Mouse (Mus musculus) urinary bladder, adult 18-20 months (tissue): ENCODE data around the gene Pask.
"Not testable (repeated sequence)": the region's sequence is repeated elsewhere in the genome, so short reads cannot be mapped to it uniquely, and the experiment has no call there.

Experiments used
- DNase-seq, 2 experiments: peaks; one replicate each; pipeline ENCODE4 v3.0.0; 2022; ENCODE audit warnings: low spot score in 2 of 2, mixed read lengths in 2 of 2

Gene Pask

GRCm38 (mm10) chr1:93342648-93343503 is at the start of gene Pask, which contains the start of gene Ppp1r7:
Pask (minus strand) TSS chr1:93343482.
Ppp1r7 (plus strand) TSS chr1:93342854.
- peak; percentile 86 to 92 for DNase-seq

GRCm38 (mm10) chr1:93388906-93389305 is 45.6 kb upstream of the Pask start:
- no peak for DNase-seq

GRCm38 (mm10) chr1:93387198-93387597 is 43.9 kb upstream of the Pask start:
- DNase-seq: no peak

- DNase-seq: no peak
Measured at GRCm38 (mm10) chr1:93379117-93379516, 35.8 kb upstream of the Pask start.

- no peak for DNase-seq
Measured at GRCm38 (mm10) chr1:93377307-93377706, 34.0 kb upstream of the Pask start.

- DNase-seq: no peak
Measured at GRCm38 (mm10) chr1:93373665-93374064, 30.4 kb upstream of the Pask start, which contains the start of gene Ano7. Ano7 (plus strand) TSS chr1:93373930.

- no peak for DNase-seq
Measured at GRCm38 (mm10) chr1:93365641-93366040, 22.4 kb upstream of the Pask start.

- no peak for DNase-seq
Measured at GRCm38 (mm10) chr1:93362661-93363060, 19.4 kb upstream of the Pask start.

- no peak for DNase-seq
Measured at GRCm38 (mm10) chr1:93352724-93353123, 9.4 kb upstream of the Pask start.

GRCm38 (mm10) chr1:93349701-93350100 is 6.4 kb upstream of the Pask start:
- DNase-seq: no peak

- DNase-seq: no peak
Measured at GRCm38 (mm10) chr1:93347176-93347575, 3.9 kb upstream of the Pask start.

GRCm38 (mm10) chr1:93343504-93344047 is 294 bp upstream of the Pask start:
- DNase-seq: peak; percentile 79 to 92

- no peak for DNase-seq
Measured at GRCm38 (mm10) chr1:93334621-93335020, 8.7 kb downstream of the Pask start.

- no peak for DNase-seq
Measured at GRCm38 (mm10) chr1:93326446-93326845, 16.8 kb downstream of the Pask start.

- no peak for DNase-seq
Measured at GRCm38 (mm10) chr1:93323973-93324372, 19.3 kb downstream of the Pask start.

GRCm38 (mm10) chr1:93305581-93306337 is 37.5 kb downstream of the Pask start, which contains the start of gene Mterf4:
Mterf4 (minus strand) TSS chr1:93305915.
- peak; percentile 61 to 73 for DNase-seq

- DNase-seq: no peak
Measured at GRCm38 (mm10) chr1:93300578-93300977, 42.7 kb downstream of the Pask start.

- no peak for DNase-seq
Measured at GRCm38 (mm10) chr1:93299791-93300190, 43.5 kb downstream of the Pask start.

GRCm38 (mm10) chr1:93294491-93294890 is 48.8 kb downstream of the Pask start:
- not testable (repeated sequence) for DNase-seq

GRCm38 (mm10) chr1:93292006-93292405 is 51.3 kb downstream of the Pask start:
- DNase-seq: no peak

- no peak for DNase-seq
Measured at GRCm38 (mm10) chr1:93291591-93291990, 51.7 kb downstream of the Pask start.

GRCm38 (mm10) chr1:93290956-93291355 is 52.3 kb downstream of the Pask start:
- no peak for DNase-seq
